33 mouse cellular contexts compared by ENCODE assay signal in genomic region chr5:145004495-145004894, GRCm38 (mm10). TPM values are rescaled to one million over a fixed set of nuclear protein-coding genes. Genes with fewer than 3 reads are reported as not detected.
A peak's percentile ranks its signal among the peaks of the same experiment; 100 is the strongest.
DNase-seq lines count a peak whose midpoint lies in the region; ATAC-seq lines count a peak whose summit lies in the region.
"Had no signal": no experiment of that assay in that cellular context is flagged by ENCODE, and none has a peak within 500 bp of the region (broad histone marks: within the 10 kb centered on the region; RNA-seq: fewer than 3 reads in every experiment).

No protein-coding gene starts in this region.

- H3K4me2 ChIP-seq in liver, embryonic 12.5 days = no peak overlapping the region
- no peak overlapping the region for H3K4me2 ChIP-seq in liver, embryonic 15.5 days
- H3K4me2 ChIP-seq: embryonic facial prominence, embryonic 15.5 days; hindbrain, embryonic 15.5 days; neural tube, embryonic 13.5 days had no signal

- H3K36me3 ChIP-seq in heart, embryonic 10.5 days = no peaks in the 10 kb centered on the region
- H3K36me3 ChIP-seq in liver, embryonic 12.5 days = no peaks in the 10 kb centered on the region
- H3K36me3 ChIP-seq in liver, embryonic 15.5 days (replicated peaks) = no peaks in the 10 kb centered on the region
- H3K36me3 ChIP-seq: embryonic facial prominence, embryonic 15.5 days; hindbrain, embryonic 15.5 days; neural tube, embryonic 13.5 days had no signal

- H3K4me3 ChIP-seq in heart, embryonic 10.5 days = no peak overlapping the region
- no peak overlapping the region for H3K4me3 ChIP-seq in liver, embryonic 12.5 days
- H3K4me3 ChIP-seq in liver, embryonic 15.5 days (replicated peaks) = no peak overlapping the region
- H3K4me3 ChIP-seq: embryonic facial prominence, embryonic 15.5 days; hindbrain, embryonic 15.5 days; left cerebral cortex, adult 2 months; myocyte; neural tube, embryonic 13.5 days had no signal

- H3K27me3 ChIP-seq in heart, embryonic 10.5 days (ENCODE audit: insufficient read depth, poor library complexity, severe bottlenecking) = no peaks in the 10 kb centered on the region
- H3K27me3 ChIP-seq in liver, embryonic 12.5 days (replicated peaks) = no peaks in the 10 kb centered on the region
- H3K27me3 ChIP-seq in liver, embryonic 15.5 days = no peaks in the 10 kb centered on the region
- H3K27me3 ChIP-seq: embryonic facial prominence, embryonic 15.5 days; hindbrain, embryonic 15.5 days; neural tube, embryonic 13.5 days had no signal

- peak; percentile 67 for ATAC-seq in liver, embryonic 12.5 days
- peak; percentile 56 for ATAC-seq in liver, embryonic 15.5 days (ENCODE audit: insufficient read depth)
- no peak for ATAC-seq in activated CD4-positive, CD25-positive, alpha-beta regulatory T cell, adult 4 months
- ATAC-seq: forebrain, embryonic 14.5 days; midbrain, embryonic 16.5 days had no signal

- WGBS in heart, embryonic 10.5 days = 48% methylated on average over 9 of the region's 9 CpGs
- WGBS in liver, embryonic 12.5 days (ENCODE audit: insufficient replicate concordance) = 45% methylated on average over 9 of the region's 9 CpGs
- 52% methylated on average over 9 of the region's 9 CpGs for WGBS in liver, embryonic 15.5 days (ENCODE audit: insufficient replicate concordance)

- no peaks in the 10 kb centered on the region for H3K9me3 ChIP-seq in heart, embryonic 10.5 days
- H3K9me3 ChIP-seq in liver, embryonic 12.5 days (replicated peaks) = no peaks in the 10 kb centered on the region
- H3K9me3 ChIP-seq in liver, embryonic 15.5 days (replicated peaks) = no peaks in the 10 kb centered on the region
- H3K9me3 ChIP-seq: embryonic facial prominence, embryonic 15.5 days; hindbrain, embryonic 15.5 days; neural tube, embryonic 13.5 days had no signal

- intact Hi-C loops in heart, postnatal 25 days (cut with DNase I) = no loop called here

- H3K9ac ChIP-seq in liver, embryonic 12.5 days = no peak overlapping the region
- no peak overlapping the region for H3K9ac ChIP-seq in liver, embryonic 15.5 days
- H3K9ac ChIP-seq: embryonic facial prominence, embryonic 15.5 days; hindbrain, embryonic 15.5 days; neural tube, embryonic 13.5 days had no signal

- DNase-seq in heart, embryonic 10.5 days (ENCODE audit: low spot score) = no peak
- no peak for DNase-seq in heart, postnatal 25 days (ENCODE audit: low spot score)
- DNase-seq in liver = no peak
- DNase-seq in cerebellum, adult 18-20 months = no peak
- DNase-seq: adrenal gland, postnatal 36 days; cerebellum, adult 9-11 months; kidney, adult 11 months; layer of hippocampus, adult 9-11 months; retina, postnatal 1 day; right cerebral cortex, postnatal 25 days; spleen, adult 18-20 months; thymus, adult 18-20 months; thymus, postnatal 36 days had no signal

- peaks cover 15% of the 10 kb centered on the region for H3K4me1 ChIP-seq in heart, embryonic 10.5 days
- H3K4me1 ChIP-seq in liver, embryonic 12.5 days = peaks cover 10% of the 10 kb centered on the region; the same call in 1 of the 2 replicates
- no peaks in the 10 kb centered on the region; the same call in 1 of the 2 replicates for H3K4me1 ChIP-seq in liver, embryonic 15.5 days (replicated peaks)
- H3K4me1 ChIP-seq: embryonic facial prominence, embryonic 15.5 days; hindbrain, embryonic 15.5 days; neural tube, embryonic 13.5 days had no signal

- H3K27ac ChIP-seq in heart, embryonic 10.5 days = peak overlapping the region; percentile 60; the same call in 1 of the 2 replicates
- no peak overlapping the region for H3K27ac ChIP-seq in liver, embryonic 12.5 days
- H3K27ac ChIP-seq in liver, embryonic 15.5 days (replicated peaks) = no peak overlapping the region
- H3K27ac ChIP-seq: embryonic facial prominence, embryonic 15.5 days; hindbrain, embryonic 15.5 days; kidney, postnatal 0 days; left cerebral cortex, adult 2 months; macrophage; neural tube, embryonic 13.5 days had no signal

RNA-seq across cellular contexts. Expression of gene Gm4871, which starts 28.1 kb away (rescaled TPM):
- not detected in 2 replicates for polyA plus RNA-seq in heart, embryonic 10.5 days (2016; fragmentation: Nextera tagmentation; extraction: Ambion mirVana)
- not detected for total RNA-seq in heart, postnatal 25 days (2021)
- polyA plus RNA-seq in liver, embryonic 12.5 days (2016; fragmentation: Nextera tagmentation; extraction: Ambion mirVana) = not detected in 2 replicates
- polyA plus RNA-seq in liver, embryonic 15.5 days (2015; fragmentation: Nextera tagmentation; extraction: Ambion mirVana) = not detected in 2 replicates
- not detected for polyA plus RNA-seq in activated CD4-positive, CD25-positive, alpha-beta regulatory T cell, adult 4 months (2017; shearing (Covaris generic))
- total RNA-seq: adrenal gland, adult 18-20 months; adrenal gland, postnatal 36 days; common myeloid progenitor, adult 5-6 weeks; gastrocnemius, adult 8-10 months; hematopoietic stem cell, adult 5-6 weeks; left cerebral cortex, adult 2 months; left cerebral cortex, postnatal 36 days had no signal
- polyA plus RNA-seq: embryonic facial prominence, embryonic 15.5 days; forebrain, embryonic 14.5 days; hindbrain, embryonic 15.5 days; kidney, postnatal 0 days; large intestine, adult 2 months; limb, embryonic 14.5 days; lung, embryonic 16.5 days; macrophage; midbrain, embryonic 16.5 days; myocyte; neural tube, embryonic 13.5 days had no signal

RNA-seq across cellular contexts. Expression of gene 1700018F24Rik, which starts 38.3 kb away (rescaled TPM):
- not detected in 2 replicates for polyA plus RNA-seq in heart, embryonic 10.5 days (2016; fragmentation: Nextera tagmentation; extraction: Ambion mirVana)
- not detected for total RNA-seq in heart, postnatal 25 days (2021)
- polyA plus RNA-seq in liver, embryonic 12.5 days (2016; fragmentation: Nextera tagmentation; extraction: Ambion mirVana) = not detected in 2 replicates
- polyA plus RNA-seq in liver, embryonic 15.5 days (2015; fragmentation: Nextera tagmentation; extraction: Ambion mirVana) = not detected in 2 replicates
- polyA plus RNA-seq in activated CD4-positive, CD25-positive, alpha-beta regulatory T cell, adult 4 months (2017; shearing (Covaris generic)) = not detected
- total RNA-seq: adrenal gland, adult 18-20 months; adrenal gland, postnatal 36 days; common myeloid progenitor, adult 5-6 weeks; gastrocnemius, adult 8-10 months; hematopoietic stem cell, adult 5-6 weeks; left cerebral cortex, adult 2 months; left cerebral cortex, postnatal 36 days had no signal
- polyA plus RNA-seq: forebrain, embryonic 14.5 days; hindbrain, embryonic 15.5 days; kidney, postnatal 0 days; large intestine, adult 2 months; limb, embryonic 14.5 days; macrophage; midbrain, embryonic 16.5 days; myocyte; neural tube, embryonic 13.5 days had no signal

RNA-seq across cellular contexts. Expression of gene Smurf1, which starts 38.8 kb away (rescaled TPM):
- 15.5 and 16.1 TPM in 2 replicates for polyA plus RNA-seq in heart, embryonic 10.5 days (2016; fragmentation: Nextera tagmentation; extraction: Ambion mirVana)
- total RNA-seq in heart, postnatal 25 days (2021) = 10 to 100 TPM; 21.9 to 27.6 TPM
- 4.2 and 4.7 TPM in 2 replicates for polyA plus RNA-seq in liver, embryonic 12.5 days (2016; fragmentation: Nextera tagmentation; extraction: Ambion mirVana)
- 2.0 and 2.3 TPM in 2 replicates for polyA plus RNA-seq in liver, embryonic 15.5 days (2015; fragmentation: Nextera tagmentation; extraction: Ambion mirVana)
- 1 to 10 TPM; 4.0 to 5.2 TPM for polyA plus RNA-seq in activated CD4-positive, CD25-positive, alpha-beta regulatory T cell, adult 4 months (2017; shearing (Covaris generic))
